Comparison of ENCODE assay signal across 8 mouse cellular contexts in the genomic region with DNA sequence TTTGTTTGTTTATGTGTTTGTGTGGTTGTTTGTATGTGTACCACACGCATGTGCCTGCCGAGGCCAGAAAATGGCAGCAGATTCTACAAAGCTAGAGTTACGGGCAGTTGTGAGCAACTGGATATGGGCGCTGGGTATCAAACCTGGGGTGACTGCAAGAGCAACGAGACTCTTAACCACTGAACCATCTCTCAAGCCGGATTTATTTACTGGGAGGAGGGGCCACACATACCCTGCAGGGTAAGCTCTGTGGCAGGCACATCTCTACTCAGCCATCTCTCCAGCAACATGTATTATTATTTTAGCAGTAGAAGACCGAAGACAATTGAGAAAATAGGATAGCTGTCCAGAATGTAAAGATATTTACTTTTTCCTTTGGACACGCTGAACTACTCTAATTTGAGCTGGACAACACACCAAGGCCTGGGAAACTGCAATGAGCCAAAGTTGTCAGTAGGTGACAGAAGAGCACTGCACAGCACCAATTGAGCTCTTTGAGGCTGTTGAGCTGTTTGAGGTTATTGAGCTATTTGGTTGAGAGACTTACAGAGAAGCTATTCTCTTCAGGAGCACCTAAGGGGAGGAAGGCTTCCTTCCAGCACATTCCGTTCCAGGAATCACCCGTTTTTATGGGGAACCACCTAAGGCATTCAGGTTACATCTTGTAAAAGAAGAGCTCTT.
DNase-seq lines count a peak whose midpoint lies in the region; TF ChIP-seq lines count a peak whose summit lies in the region.
"Had no signal": no experiment of that assay in that cellular context is flagged by ENCODE, and none has a peak within 500 bp of the region (broad histone marks: within the 10 kb centered on the region; RNA-seq: fewer than 3 reads in every experiment).

No protein-coding gene starts in this region.

- peaks cover 4% of the 10 kb centered on the region in 2 experiments for H3K4me1 ChIP-seq in MEL (ENCODE audit: control insufficient read depth in 1 of 2, insufficient read depth in 2 of 2, low read length in 2 of 2)
- H3K4me1 ChIP-seq: lung, embryonic 15.5 days had no signal

- H3K9me3 ChIP-seq in MEL (replicated peaks; ENCODE audit: insufficient read depth, low read length): no peaks in the 10 kb centered on the region
- H3K9me3 ChIP-seq: lung, embryonic 15.5 days had no signal

- no peak overlapping the region for H3K9ac ChIP-seq in MEL (ENCODE audit: control insufficient read depth, low read depth, low read length, poor library complexity, severe bottlenecking)
- H3K9ac ChIP-seq: lung, embryonic 15.5 days had no signal

- TF ChIP-seq EP300 in MEL (IDR thresholded peaks at IDR 0.05; ENCODE audit: low read depth in 1 of 2, low read length in 2 of 2): no peak

- TF ChIP-seq RAD21 in MEL (IDR thresholded peaks at IDR 0.05; ENCODE audit: low read depth, low read length): peak; percentile 99

- TF ChIP-seq CTCF in MEL (IDR thresholded peaks at IDR 0.05 in 2 of 3, conservative IDR thresholded peaks at IDR 0.05 in 1 of 3; ENCODE audit: control insufficient read depth in 1 of 3, insufficient read depth in 1 of 3, low read depth in 2 of 3, low read length in 3 of 3, poor library complexity in 1 of 3, severe bottlenecking in 1 of 3): peak; percentile 76 to 99 (median 97)
- TF ChIP-seq CTCF in layer of hippocampus, adult 2 months (conservative IDR thresholded peaks at IDR 0.05): peak; percentile 98

- peaks cover 0 to 7% of the 10 kb centered on the region in 2 experiments; a peak in 2 of 4 replicates for H3K36me3 ChIP-seq in MEL (ENCODE audit: control insufficient read depth in 1 of 2, insufficient read depth in 2 of 2, low read length in 2 of 2)
- H3K36me3 ChIP-seq: lung, embryonic 15.5 days had no signal

- H3K79me2 ChIP-seq in MEL (ENCODE audit: control insufficient read depth, insufficient read depth, low read length, poor library complexity): no peaks in the 10 kb centered on the region

- no peak overlapping the region for H3K27ac ChIP-seq in MEL (ENCODE audit: control insufficient read depth, low read depth, low read length)
- H3K27ac ChIP-seq in layer of hippocampus, adult 2 months: no peak overlapping the region
- H3K27ac ChIP-seq: lung, embryonic 15.5 days had no signal

- TF ChIP-seq POLR2A in MEL (IDR thresholded peaks at IDR 0.05; ENCODE audit: control insufficient read depth in 1 of 2, insufficient read depth in 1 of 2, low read depth in 1 of 2, low read length in 2 of 2, poor library complexity in 1 of 2): no peak

- H3K4me3 ChIP-seq in MEL (ENCODE audit: control insufficient read depth in 1 of 2, insufficient read depth in 1 of 2, low read depth in 2 of 2, low read length in 2 of 2): no peak overlapping the region
- H3K4me3 ChIP-seq in layer of hippocampus, adult 2 months: no peak overlapping the region
- H3K4me3 ChIP-seq: lung, embryonic 15.5 days had no signal

- no peaks in the 10 kb centered on the region for H3K27me3 ChIP-seq in MEL (ENCODE audit: control insufficient read depth in 1 of 2, insufficient read depth in 2 of 2, low read length in 2 of 2)
- H3K27me3 ChIP-seq: lung, embryonic 15.5 days had no signal

- peak; percentile 77 for DNase-seq in MEL (ENCODE audit: low read depth, low spot score)
- DNase-seq in brain, adult 2 months (ENCODE audit: low read depth, low spot score): peak; percentile 87
- peak; percentile 58 for DNase-seq in fibroblast of lung, adult 2 months (ENCODE audit: low read depth)
- DNase-seq in heart, postnatal 4 days: peak; percentile 69
- peak; percentile 66 to 72 for DNase-seq in layer of hippocampus, adult 2 months (ENCODE audit: low spot score in 2 of 2)
- DNase-seq in lung, postnatal 14 days: peak; percentile 49
- peak; percentile 74 to 80 for DNase-seq in right cerebral cortex, adult 2 months (ENCODE audit: low spot score in 2 of 2)

TF ChIP-seq in MEL, 35 proteins besides CTCF, POLR2A, EP300 and RAD21:
- TF ChIP-seq ZC3H11A (IDR thresholded peaks at IDR 0.05; ENCODE audit: low read depth, low read length) (peak; percentile 91), RCOR1 (IDR thresholded peaks at IDR 0.05; ENCODE audit: low read depth, low read length) (no peak), ZMIZ1 (IDR thresholded peaks at IDR 0.05; ENCODE audit: low read depth, low read length) (no peak), HCFC1 (IDR thresholded peaks at IDR 0.05; ENCODE audit: low read depth, low read length) (no peak), MXI1 (IDR thresholded peaks at IDR 0.05; ENCODE audit: low read depth, low read length) (no peak), SMC3 (IDR thresholded peaks at IDR 0.05; ENCODE audit: low read depth, low read length) (peak; percentile 91), ETS1 (IDR thresholded peaks at IDR 0.05; ENCODE audit: low read depth, low read length) (no peak)
